Mouse (Mus musculus) limb, embryonic 15.5 days (tissue): ENCODE results near the gene Sash1. TPM values are rescaled to one million over a fixed set of nuclear protein-coding genes. Genes with fewer than 3 reads are reported as not detected.

Experiments used
- ATAC-seq: fragments of 200-750 bp; cut with Nextera tagmentation; 2 replicates; pipeline ENCODE4 v1.8.0; 2017; ENCODE audit warnings: low read depth, moderate TSS enrichment; ENCODE audit not compliant: insufficient number of reproducible peaks, low FRiP score, low TSS enrichment
- H3K27ac ChIP-seq: fragments of 300-500 bp; sonication (generic); 2 replicates; pipeline ENCODE4 v1.5.1; 2015; ENCODE audit warnings: moderate library complexity, mild to moderate bottlenecking, inconsistent platforms
- H3K27me3 ChIP-seq: fragments of 300-500 bp; sonication (generic); 2 replicates; pipeline ENCODE4 v1.6.1; 2015; ENCODE audit warnings: inconsistent platforms
- H3K36me3 ChIP-seq: fragments of 300-500 bp; sonication (generic); 2 replicates; pipeline ENCODE4 v1.6.1; 2015; ENCODE audit warnings: inconsistent platforms
- H3K4me1 ChIP-seq: fragments of 300-500 bp; sonication (generic); 2 replicates; pipeline ENCODE4 v1.6.1; 2015; ENCODE audit warnings: inconsistent platforms
- H3K4me2 ChIP-seq: fragments of 300-500 bp; sonication (generic); 2 replicates; pipeline ENCODE4 v1.6.1; 2015; ENCODE audit warnings: mild to moderate bottlenecking, inconsistent platforms
- H3K4me3 ChIP-seq: fragments of 300-500 bp; sonication (generic); 2 replicates; pipeline ENCODE4 v1.5.1; 2015; ENCODE audit warnings: mild to moderate bottlenecking, inconsistent platforms
- H3K9ac ChIP-seq: fragments of 300-500 bp; sonication (generic); 2 replicates; pipeline ENCODE4 v1.6.1; 2015; ENCODE audit warnings: inconsistent platforms
- H3K9me3 ChIP-seq: fragments of 300-500 bp; sonication (generic); 2 replicates; pipeline ENCODE4 v1.6.1; 2016; ENCODE audit warnings: inconsistent platforms
- WGBS: fragments of 180-500 bp; shearing (Covaris S2); methylation state at CpG from one replicate; pipeline ENCODE4 v1.1.7; 2015; 5-methylcytosine and 5-hydroxymethylcytosine counted together
- polyA plus RNA-seq: library from polyadenylated mRNA; unstranded; fragments of >200 nt; fragmentation: Nextera tagmentation; extraction: Ambion mirVana; gene quantifications from 2 replicates; pipeline ENCODE4 v1.2.1, GENCODE M21; 2015

The Sash1 gene
- polyA plus RNA-seq, 1 experiment from 2014 or later, result 5.9 TPM

DNA sequence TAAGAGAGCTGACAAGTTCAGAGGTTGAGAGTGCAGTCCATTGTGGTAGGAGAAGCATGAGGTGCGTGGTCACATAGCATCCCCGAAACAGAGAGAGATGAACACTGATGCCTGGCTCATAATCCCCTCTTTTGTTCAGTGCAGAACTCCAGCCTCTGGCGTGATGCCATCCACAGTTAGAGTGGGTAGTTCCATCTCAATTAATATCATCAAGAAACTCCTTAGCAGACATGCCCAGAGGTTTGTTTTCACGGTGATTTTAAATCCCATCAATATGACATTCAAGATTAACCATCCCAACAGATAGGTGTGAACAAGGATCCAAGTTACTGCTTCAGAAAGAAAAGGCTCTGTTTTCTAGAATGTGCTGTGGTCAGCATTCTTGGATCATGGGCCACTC lies 192.3 kb downstream of the Sash1 start:
- H3K36me3 ChIP-seq, result no peaks in the 10 kb centered on the region
- no peaks in the 10 kb centered on the region for H3K4me1 ChIP-seq
- no peak overlapping the region for H3K9ac ChIP-seq
- no peak overlapping the region for H3K4me3 ChIP-seq
- ATAC-seq, result no peak
- H3K9me3 ChIP-seq, result no peaks in the 10 kb centered on the region
- H3K4me2 ChIP-seq, result no peak overlapping the region
- no peaks in the 10 kb centered on the region for H3K27me3 ChIP-seq
- no peak overlapping the region for H3K27ac ChIP-seq
- WGBS, result 86% methylated on average over 4 of the region's 4 CpGs

GRCm38 (mm10) chr10:8692531-8692930 lies 193.3 kb downstream of the Sash1 start:
- H3K4me2 ChIP-seq, result no peak overlapping the region
- H3K4me3 ChIP-seq, result no peak overlapping the region
- WGBS, result 84% methylated on average over 2 of the region's 2 CpGs
- no peaks in the 10 kb centered on the region for H3K9me3 ChIP-seq
- H3K9ac ChIP-seq, result no peak overlapping the region
- ATAC-seq, result no peak
- H3K27me3 ChIP-seq, result no peaks in the 10 kb centered on the region
- H3K4me1 ChIP-seq, result no peaks in the 10 kb centered on the region
- H3K36me3 ChIP-seq, result no peaks in the 10 kb centered on the region
- no peak overlapping the region for H3K27ac ChIP-seq

GRCm38 (mm10) chr10:8686219-8686618 lies 199.7 kb downstream of the Sash1 start:
- 89% methylated on average over 1 of the region's 1 CpGs for WGBS
- Histone ChIP-seq H3K4me2 (no peak overlapping the region), H3K36me3 (no peaks in the 10 kb centered on the region), H3K4me1 (no peaks in the 10 kb centered on the region), H3K27ac (no peak overlapping the region), H3K4me3 (no peak overlapping the region), H3K27me3 (no peaks in the 10 kb centered on the region), H3K9me3 (no peaks in the 10 kb centered on the region), H3K9ac (no peak overlapping the region)
- no peak for ATAC-seq

DNA sequence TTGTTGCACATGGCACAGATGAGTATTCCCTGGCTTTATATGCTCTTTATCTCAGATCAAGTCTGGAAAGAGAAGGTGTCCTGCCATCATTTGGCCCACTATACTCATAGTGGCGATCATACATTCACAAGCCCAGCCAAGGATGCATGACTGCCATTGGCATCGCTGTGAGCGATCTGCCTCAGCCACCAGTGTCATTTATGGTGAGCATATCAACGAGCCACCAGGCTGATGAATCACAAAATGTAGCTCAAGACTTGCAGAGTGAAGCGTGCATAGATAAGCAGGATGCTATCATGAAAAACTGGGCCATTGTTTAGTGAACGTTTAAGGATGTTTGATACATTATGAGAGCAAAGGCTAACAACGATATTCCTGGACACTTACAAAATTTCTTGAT lies 200.6 kb downstream of the Sash1 start:
- no peaks in the 10 kb centered on the region for H3K4me1 ChIP-seq
- H3K4me2 ChIP-seq, result no peak overlapping the region
- no peaks in the 10 kb centered on the region for H3K27me3 ChIP-seq
- H3K9ac ChIP-seq, result no peak overlapping the region
- no peaks in the 10 kb centered on the region for H3K9me3 ChIP-seq
- H3K4me3 ChIP-seq, result no peak overlapping the region
- no peak for ATAC-seq
- no peak overlapping the region for H3K27ac ChIP-seq
- WGBS, result 91% methylated on average over 7 of the region's 7 CpGs
- no peaks in the 10 kb centered on the region for H3K36me3 ChIP-seq

- Histone ChIP-seq H3K4me1 (no peaks in the 10 kb centered on the region), H3K9ac (no peak overlapping the region), H3K4me3 (no peak overlapping the region), H3K27ac (no peak overlapping the region), H3K36me3 (no peaks in the 10 kb centered on the region), H3K9me3 (no peaks in the 10 kb centered on the region), H3K4me2 (no peak overlapping the region), H3K27me3 (no peaks in the 10 kb centered on the region)
- WGBS, result 22% methylated on average over 4 of the region's 4 CpGs
- ATAC-seq, result no peak
Measured at GRCm38 (mm10) chr10:8682900-8683299, 203.0 kb downstream of the Sash1 start.

DNA sequence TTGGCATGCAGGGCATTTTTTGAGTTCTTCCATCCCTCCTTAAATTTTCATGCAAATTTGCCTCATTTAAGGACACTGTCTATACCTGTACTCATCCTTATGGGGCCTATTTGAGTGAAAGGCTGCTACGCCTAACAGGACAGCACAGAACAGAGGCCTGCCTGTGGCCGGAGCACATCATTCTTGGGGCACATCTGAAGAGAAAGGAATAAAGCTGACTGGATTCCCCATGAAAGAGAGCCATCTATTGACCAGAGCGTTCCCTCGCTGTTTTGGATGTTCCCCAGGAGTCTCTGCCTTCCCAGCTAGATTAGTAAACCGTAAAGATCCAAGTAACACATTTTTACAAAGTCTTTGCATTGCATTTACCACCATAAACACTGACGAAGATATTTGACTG lies 203.5 kb downstream of the Sash1 start:
- 74% methylated on average over 6 of the region's 6 CpGs for WGBS
- Histone ChIP-seq H3K9ac (no peak overlapping the region), H3K9me3 (no peaks in the 10 kb centered on the region), H3K4me1 (no peaks in the 10 kb centered on the region), H3K27me3 (no peaks in the 10 kb centered on the region), H3K4me3 (no peak overlapping the region), H3K36me3 (no peaks in the 10 kb centered on the region), H3K4me2 (no peak overlapping the region), H3K27ac (no peak overlapping the region)
- no peak for ATAC-seq

DNA sequence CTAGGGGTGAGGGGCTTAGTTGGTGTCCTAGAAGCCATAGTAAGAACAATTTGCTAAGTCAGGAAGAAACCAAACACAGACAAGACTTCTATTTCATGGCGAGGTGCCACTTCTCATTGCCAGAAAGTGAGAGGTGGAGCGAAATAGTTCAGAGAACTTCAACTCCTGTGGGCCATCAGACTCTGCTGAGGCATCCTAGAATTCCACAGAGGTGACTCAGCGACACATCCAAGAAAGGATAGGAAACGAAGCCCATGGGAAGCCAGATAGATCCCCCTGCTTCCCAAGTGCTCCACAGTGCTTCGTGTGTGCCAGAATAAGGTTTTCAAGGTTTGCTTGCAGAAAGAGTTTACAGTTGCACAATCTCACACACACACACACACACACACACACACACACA lies 209.1 kb downstream of the Sash1 start:
- WGBS, result 71% methylated on average over 5 of the region's 5 CpGs

More for the DNA sequence above, 209.1 kb downstream of the Sash1 start:
- Histone ChIP-seq H3K36me3 (no peaks in the 10 kb centered on the region), H3K9me3 (no peaks in the 10 kb centered on the region), H3K4me3 (no peak overlapping the region), H3K27ac (no peak overlapping the region), H3K4me2 (no peak overlapping the region), H3K27me3 (no peaks in the 10 kb centered on the region), H3K4me1 (no peaks in the 10 kb centered on the region), H3K9ac (no peak overlapping the region)
- no peak for ATAC-seq
